Comparison of ENCODE assay signal across 26 mouse cellular contexts in the genomic region with DNA sequence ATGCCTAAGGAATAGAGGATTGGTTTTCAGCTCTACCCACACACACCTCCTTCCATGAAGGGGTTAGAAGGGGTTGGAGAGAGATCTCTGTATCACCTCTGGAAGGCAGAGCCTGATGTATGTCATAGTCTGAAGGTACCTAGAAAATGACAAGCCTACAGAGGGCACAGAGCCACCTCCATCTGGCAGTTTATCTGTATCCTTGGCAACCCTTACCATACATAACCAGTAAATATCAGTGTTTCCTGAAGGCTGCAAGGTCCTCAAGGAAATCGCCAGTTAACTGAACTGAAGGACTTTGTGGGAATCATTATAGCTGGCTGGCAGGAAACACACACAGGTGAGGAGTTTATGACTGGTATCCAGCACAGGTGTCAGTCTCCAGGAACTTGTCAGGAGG.
"Had no signal": no experiment of that assay in that cellular context is flagged by ENCODE, and none has a peak within 500 bp of the region (broad histone marks: within the 10 kb centered on the region; RNA-seq: fewer than 3 reads in every experiment).

No protein-coding gene starts in this region.

- H3K27me3 ChIP-seq: embryonic facial prominence, embryonic 13.5 days; embryonic facial prominence, embryonic 15.5 days; forebrain, embryonic 12.5 days; forebrain, embryonic 13.5 days; forebrain, embryonic 15.5 days had no signal

- H3K27ac ChIP-seq: embryonic facial prominence, embryonic 10.5 days; embryonic facial prominence, embryonic 12.5 days; embryonic facial prominence, embryonic 13.5 days; forebrain, embryonic 10.5 days; forebrain, embryonic 12.5 days; forebrain, embryonic 13.5 days; forebrain, embryonic 15.5 days; gastrocnemius, adult 2 months; heart, adult 2 months had no signal

- H3K4me1 ChIP-seq: forebrain, embryonic 12.5 days; forebrain, embryonic 13.5 days had no signal

- H3K9ac ChIP-seq: embryonic facial prominence, embryonic 12.5 days; embryonic facial prominence, embryonic 13.5 days; embryonic facial prominence, embryonic 15.5 days; forebrain, embryonic 12.5 days; forebrain, embryonic 13.5 days; forebrain, embryonic 15.5 days; forebrain, postnatal 0 days had no signal

- H3K4me3 ChIP-seq: embryonic facial prominence, embryonic 10.5 days; embryonic facial prominence, embryonic 12.5 days; embryonic facial prominence, embryonic 13.5 days; embryonic facial prominence, embryonic 15.5 days; erythroblast, embryonic 14.5 days; forebrain, embryonic 10.5 days; forebrain, embryonic 12.5 days; forebrain, embryonic 13.5 days; forebrain, embryonic 15.5 days; gastrocnemius, adult 2 months; heart, adult 2 months had no signal

- DNase-seq: cerebellum, adult 8-10 months; cerebellum, adult 9-10 months; cerebellum, adult 9-11 months; cerebellum, postnatal 10 days; cerebellum, postnatal 14 days; cerebellum, postnatal 36 days; embryo, embryonic 11 days; forebrain, postnatal 0 days; gastrocnemius, adult 2 months; gastrocnemius, postnatal 10 days; gastrocnemius, postnatal 14 days; gastrocnemius, postnatal 25 days; gastrocnemius, postnatal 36 days; heart, adult 18-20 months; heart, adult 2 months had no signal

- H3K9me3 ChIP-seq: embryonic facial prominence, embryonic 10.5 days; embryonic facial prominence, embryonic 12.5 days; embryonic facial prominence, embryonic 13.5 days; embryonic facial prominence, embryonic 15.5 days; forebrain, embryonic 10.5 days; forebrain, embryonic 12.5 days; forebrain, embryonic 13.5 days; forebrain, embryonic 15.5 days had no signal

- H3K4me2 ChIP-seq: embryonic facial prominence, embryonic 12.5 days; embryonic facial prominence, embryonic 13.5 days; embryonic facial prominence, embryonic 15.5 days; forebrain, embryonic 12.5 days; forebrain, embryonic 13.5 days; forebrain, embryonic 15.5 days had no signal

- ATAC-seq: forebrain, embryonic 13.5 days; forebrain, embryonic 14.5 days; forebrain, embryonic 15.5 days; forebrain, embryonic 16.5 days; forebrain, postnatal 0 days had no signal

- H3K36me3 ChIP-seq: forebrain, embryonic 12.5 days had no signal
